Mouse (Mus musculus) heart, postnatal 0 days (tissue): Measurements from ENCODE around the gene Cfap44. TPM values are rescaled to one million over a fixed set of nuclear protein-coding genes. Genes with fewer than 3 reads are reported as not detected.

Experiments used
- ATAC-seq: fragments of 200-750 bp; cut with Nextera tagmentation; 2 replicates; pipeline ENCODE4 v1.8.0; 2017; ENCODE audit warnings: low read depth, moderate number of reproducible peaks, moderate library complexity; ENCODE audit not compliant: insufficient read depth
- DNase-seq: peaks from one replicate; pipeline ENCODE4 v3.0.0-alpha.2; 2016; ENCODE audit warnings: low spot score
- H3K27ac ChIP-seq: fragments of 300-500 bp; sonication (generic); 2 replicates; pipeline ENCODE4 v1.5.1; 2014; ENCODE audit warnings: low read depth, mild to moderate bottlenecking
- H3K27me3 ChIP-seq: fragments of 300-500 bp; sonication (generic); 2 replicates; pipeline ENCODE4 v1.6.1; 2014; ENCODE audit warnings: low read length, mixed read lengths; ENCODE audit not compliant: control insufficient read depth, insufficient read depth
- H3K36me3 ChIP-seq: fragments of 300-500 bp; sonication (generic); replicated peaks from 2 replicates; pipeline ENCODE4 v1.6.1; 2014; ENCODE audit warnings: low read length, mixed read lengths; ENCODE audit not compliant: control insufficient read depth, insufficient read depth
- H3K4me1 ChIP-seq: fragments of 300-500 bp; sonication (generic); 2 replicates; pipeline ENCODE4 v1.6.1; 2014; ENCODE audit warnings: antibody characterized with exemption; ENCODE audit not compliant: control insufficient read depth, insufficient read depth
- H3K4me2 ChIP-seq: fragments of 300-500 bp; sonication (generic); 2 replicates; pipeline ENCODE4 v1.6.1; 2014; ENCODE audit warnings: low read depth, mild to moderate bottlenecking, low read length, moderate library complexity
- H3K4me3 ChIP-seq: fragments of 300-500 bp; sonication (generic); 2 replicates; pipeline ENCODE4 v1.5.1; 2014; ENCODE audit warnings: low read depth, low read length
- H3K9ac ChIP-seq: fragments of 300-500 bp; sonication (generic); replicated peaks from 2 replicates; pipeline ENCODE4 v1.6.1; 2014; ENCODE audit warnings: low read depth, low read length, mixed read lengths
- H3K9me3 ChIP-seq: fragments of 300-500 bp; sonication (generic); replicated peaks from 2 replicates; pipeline ENCODE4 v1.6.1; 2016; ENCODE audit warnings: low read length; ENCODE audit not compliant: control insufficient read depth
- CTCF ChIP-seq: IDR thresholded peaks from 2 replicates; pipeline ENCODE4 v1.5.1; 2016; ENCODE audit warnings: antibody characterized with exemption, control low read depth, low read depth
- EP300 ChIP-seq: IDR thresholded peaks from 2 replicates; pipeline ENCODE4 v1.6.1; 2016; ENCODE audit warnings: antibody characterized with exemption, low read depth
- WGBS: fragments of 180-500 bp; shearing (Covaris S2); extraction: QIAGEN DNeasy Blood & Tissue Kit; methylation state at CpG from one replicate; pipeline ENCODE4 v1.1.7; 2014; 5-methylcytosine and 5-hydroxymethylcytosine counted together
- polyA plus RNA-seq: library from polyadenylated mRNA; unstranded; fragments of >200 nt; fragmentation: Nextera tagmentation; extraction: Ambion mirVana; gene quantifications from 2 replicates; pipeline ENCODE4 v1.2.1, GENCODE M21; 2015
- total RNA-seq: library from RNA; depleted of rRNA; stranded (reverse); fragments of >200 nt; gene quantifications from 2 replicates; pipeline ENCODE4 v1.2.3, GENCODE M21; 2014; ENCODE audit warnings: low replicate concordance

Cfap44 gene
- total and polyA plus RNA-seq, 2 experiments from 2014 or later: not detected

DNA sequence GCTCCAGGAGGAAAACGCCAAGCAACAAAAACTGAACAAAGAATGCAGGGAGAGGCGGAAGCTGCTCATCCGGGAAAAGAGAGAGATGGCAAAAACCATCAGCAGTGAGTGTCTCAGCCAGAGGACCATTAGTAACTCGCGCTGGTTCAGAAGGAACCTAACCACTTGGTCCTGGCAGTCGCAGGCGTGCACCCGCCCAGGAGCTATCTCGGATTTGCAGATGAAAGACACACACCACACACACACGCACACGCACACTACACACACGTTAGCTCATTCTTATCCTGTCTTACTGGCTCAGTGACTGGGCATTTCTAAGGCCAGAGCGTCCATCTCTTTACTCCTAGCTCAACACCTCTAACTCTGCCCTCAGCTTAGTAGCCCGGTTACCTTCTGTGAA is 80.7 kb downstream of the Cfap44 start:
- no peak for DNase-seq
- whole genome bisulfite sequencing: 77% methylated on average over 14 of the region's 14 CpGs
- no peak overlapping the region for H3K4me3 ChIP-seq
- H3K4me2 ChIP-seq: no peak overlapping the region
- TF ChIP-seq EP300: no peak
- no peak for TF ChIP-seq CTCF
- 0 out of 2 replicates have a peak, but pooled peaks cover 6% of the 10 kb centered on the region for H3K27me3 ChIP-seq
- ATAC-seq: no peak
- no peaks in the 10 kb centered on the region for H3K4me1 ChIP-seq
- no peaks in the 10 kb centered on the region for H3K36me3 ChIP-seq
- no peak overlapping the region for H3K9ac ChIP-seq
- no peaks in the 10 kb centered on the region for H3K9me3 ChIP-seq
- H3K27ac ChIP-seq: no peak overlapping the region

- DNase-seq: no peak
- 83% methylated on average over 11 of the region's 11 CpGs for WGBS
- no peak overlapping the region for H3K9ac ChIP-seq
- H3K4me3 ChIP-seq: no peak overlapping the region
- no peaks in the 10 kb centered on the region for H3K36me3 ChIP-seq
- H3K27ac ChIP-seq: no peak overlapping the region
- H3K4me1 ChIP-seq: no peaks in the 10 kb centered on the region
- H3K9me3 ChIP-seq: no peaks in the 10 kb centered on the region
- H3K4me2 ChIP-seq: no peak overlapping the region
- 0 out of 2 replicates have a peak, but pooled peaks cover 6% of the 10 kb centered on the region for H3K27me3 ChIP-seq
- no peak for ATAC-seq
- TF ChIP-seq EP300 (no peak), CTCF (no peak)
These were observed 81.2 kb downstream of the Cfap44 start for GRCm38 (mm10) chr16:44475682-44476375.

DNA sequence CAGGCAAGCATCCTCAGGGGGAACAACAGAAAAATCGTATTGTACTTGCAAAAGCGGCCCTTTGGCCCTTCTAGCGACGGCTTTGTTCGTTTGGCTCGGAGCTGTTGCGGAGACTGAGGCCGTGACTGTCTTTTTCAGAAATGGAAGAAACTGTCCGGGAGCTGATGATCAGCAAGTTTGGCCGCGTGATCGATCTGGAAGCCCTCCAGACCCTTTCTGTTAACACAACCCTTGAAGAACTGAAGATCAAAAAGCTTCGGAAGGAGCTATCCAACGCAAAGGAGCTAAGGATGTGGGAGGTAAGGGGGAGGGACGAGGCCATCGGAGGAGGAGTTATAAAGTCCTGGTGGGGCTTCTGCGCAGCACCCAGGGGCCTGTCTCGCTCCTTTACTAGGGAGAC is 84.2 kb downstream of the Cfap44 start:
- DNase-seq: no peak
- no peaks in the 10 kb centered on the region for H3K36me3 ChIP-seq
- 39% methylated on average over 18 of the region's 18 CpGs for WGBS
- ATAC-seq: no peak
- H3K27me3 ChIP-seq: 0 out of 2 replicates have a peak, but pooled peaks cover 6% of the 10 kb centered on the region
- H3K4me3 ChIP-seq: 0 out of 2 replicates have a peak overlapping the region, but pooled peaks have one; percentile 11
- no peaks in the 10 kb centered on the region for H3K4me1 ChIP-seq
- H3K9ac ChIP-seq: 0 out of 2 replicates have a peak overlapping the region, but pooled peaks have one; percentile 20
- H3K4me2 ChIP-seq: peak overlapping the region; percentile 23
- no peaks in the 10 kb centered on the region for H3K9me3 ChIP-seq
- no peak overlapping the region for H3K27ac ChIP-seq
- TF ChIP-seq EP300 (no peak), CTCF (no peak)

- no peak overlapping the region for H3K4me3 ChIP-seq
- WGBS: 87% methylated on average over 14 of the region's 14 CpGs
- ATAC-seq (no peak), DNase-seq (no peak)
- no peaks in the 10 kb centered on the region for H3K9me3 ChIP-seq
- H3K36me3 ChIP-seq: no peaks in the 10 kb centered on the region
- H3K4me2 ChIP-seq: no peak overlapping the region
- H3K9ac ChIP-seq: no peak overlapping the region
- 0 out of 2 replicates have a peak, but pooled peaks cover 6% of the 10 kb centered on the region for H3K27me3 ChIP-seq
- TF ChIP-seq EP300 (no peak), CTCF (no peak)
- H3K27ac ChIP-seq: no peak overlapping the region
- no peaks in the 10 kb centered on the region for H3K4me1 ChIP-seq
These were observed 85.3 kb downstream of the Cfap44 start for GRCm38 (mm10) chr16:44479852-44480251.

DNA sequence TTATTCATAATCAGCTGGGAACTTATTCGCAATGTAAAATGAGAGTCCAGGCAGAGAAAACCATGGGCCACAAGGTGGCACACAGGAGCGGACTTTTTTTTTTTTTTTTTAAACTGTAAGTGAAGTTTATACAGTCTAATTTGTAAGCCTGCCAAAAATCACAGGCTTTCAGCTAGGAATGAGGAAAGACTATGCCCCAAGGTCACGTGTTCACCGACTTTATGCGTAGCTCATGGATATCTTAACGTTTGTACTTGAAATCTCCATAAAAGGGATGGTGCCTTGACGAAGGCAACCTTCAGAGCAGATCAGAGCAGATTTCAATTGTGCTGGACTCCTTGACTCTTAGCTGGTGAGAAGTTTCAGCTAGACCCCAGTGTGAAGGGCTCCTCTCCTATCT is 86.0 kb downstream of the Cfap44 start:
- Histone ChIP-seq H3K9ac (no peak overlapping the region), H3K27ac (no peak overlapping the region), H3K4me3 (no peak overlapping the region), H3K9me3 (no peaks in the 10 kb centered on the region), H3K4me1 (no peaks in the 10 kb centered on the region), H3K27me3 (0 out of 2 replicates have a peak, but pooled peaks cover 6% of the 10 kb centered on the region), H3K4me2 (no peak overlapping the region), H3K36me3 (no peaks in the 10 kb centered on the region)
- peak; percentile 65 for DNase-seq
- ATAC-seq: 0 out of 2 replicates have a peak, but pooled peaks have one; percentile 11
- WGBS: 37% methylated on average over 7 of the region's 7 CpGs
- TF ChIP-seq CTCF (peak; percentile 19), EP300 (no peak)
